Mouse (Mus musculus): ENCODE results near the gene Saa1.
"Not testable (repeated sequence)": the region's sequence is repeated elsewhere in the genome, so short reads cannot be mapped to it uniquely, and the experiment has no call there.

Saa1 gene

DNA sequence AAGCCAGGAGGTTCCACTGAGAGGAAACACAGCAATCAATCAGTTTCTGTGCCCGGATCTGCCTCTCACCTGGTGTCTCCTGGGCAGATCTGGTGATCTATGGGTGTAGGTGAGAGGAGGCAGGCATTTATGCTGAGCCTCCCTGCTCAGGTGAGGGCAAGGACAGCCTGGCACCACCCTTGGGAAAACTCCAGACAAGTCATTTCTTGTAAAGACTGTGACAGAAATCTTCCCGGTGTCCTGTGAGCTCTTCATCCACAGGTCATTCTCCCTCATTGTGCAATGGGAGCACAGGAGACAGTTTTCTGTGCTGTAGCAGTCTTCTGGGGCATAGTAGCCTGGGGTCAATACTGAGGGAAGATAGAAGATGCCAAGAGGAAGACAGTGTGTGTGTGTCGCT lies at the start of gene Saa1:
Saa1 (minus strand) TSS at position 101 of the 400 bp plus-strand sequence.
- not testable (repeated sequence) for DNase-seq

GRCm38 (mm10) chr7:46789177-46789849 lies 46.5 kb upstream of the Saa1 start:
- no peak for DNase-seq

- DNase-seq, result peak; percentile 66
These were observed 27.9 kb upstream of the Saa1 start for GRCm38 (mm10) chr7:46770706-46771105.

DNA sequence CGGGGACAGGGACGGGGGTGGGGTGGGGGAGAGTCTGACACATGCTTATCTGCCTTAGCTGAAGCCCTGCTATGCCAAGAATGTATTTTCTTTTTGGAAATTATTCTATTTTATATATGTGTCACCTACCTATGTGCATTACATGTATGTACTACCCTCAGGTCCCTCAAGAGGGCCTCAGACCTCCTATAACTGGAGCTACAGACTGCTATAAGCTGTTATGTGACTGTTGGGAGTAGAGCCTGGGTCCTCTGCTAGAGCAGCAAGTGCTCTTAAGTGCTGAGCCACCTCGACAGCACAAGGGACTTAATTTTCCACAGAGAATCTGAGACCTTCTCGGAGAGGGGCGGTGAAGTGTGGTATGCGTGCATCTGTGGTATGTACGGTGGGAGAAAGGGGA lies 25.7 kb upstream of the Saa1 start:
- DNase-seq, result no peak

DNA sequence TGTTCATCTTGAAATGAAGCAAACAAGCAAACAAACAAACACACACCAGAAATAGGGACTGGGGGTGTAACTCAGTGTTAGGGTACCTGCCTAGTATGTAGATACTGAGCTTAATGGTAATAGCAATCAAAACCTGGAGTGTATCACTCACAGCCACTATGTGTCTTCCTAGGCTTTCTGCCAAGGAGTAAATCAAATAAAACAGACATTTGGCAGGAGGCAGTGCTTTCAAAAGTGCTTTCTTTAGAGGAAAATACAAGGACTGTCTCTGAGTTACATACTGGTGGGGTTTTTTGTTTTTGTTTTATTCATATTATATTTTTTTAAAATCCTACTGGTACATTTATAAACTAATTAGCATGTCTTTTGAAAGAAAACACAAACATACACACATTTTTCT lies 24.6 kb upstream of the Saa1 start:
- DNase-seq, result no peak

DNA sequence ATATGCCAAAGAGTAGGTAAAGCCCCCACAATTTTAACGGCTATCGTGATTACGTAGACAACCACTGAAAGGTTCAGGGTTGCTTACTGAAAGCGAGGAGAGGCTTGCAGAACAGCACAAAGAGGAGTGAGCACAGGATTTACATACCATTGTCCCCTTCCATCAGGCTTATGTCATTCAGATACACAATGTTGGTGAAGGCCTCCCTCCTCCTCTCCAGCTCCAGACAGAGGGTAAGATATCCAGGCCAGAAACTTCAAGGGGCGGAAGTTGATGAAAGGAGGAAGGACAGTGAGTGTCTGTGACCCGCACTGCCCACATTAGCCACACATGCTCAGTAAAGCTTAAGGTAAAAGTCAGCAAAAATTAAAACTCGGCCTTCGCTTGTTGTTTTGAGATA lies 21.9 kb upstream of the Saa1 start:
- DNase-seq, result no peak

GRCm38 (mm10) chr7:46762601-46763000 lies 19.8 kb upstream of the Saa1 start:
- no peak for DNase-seq

DNA sequence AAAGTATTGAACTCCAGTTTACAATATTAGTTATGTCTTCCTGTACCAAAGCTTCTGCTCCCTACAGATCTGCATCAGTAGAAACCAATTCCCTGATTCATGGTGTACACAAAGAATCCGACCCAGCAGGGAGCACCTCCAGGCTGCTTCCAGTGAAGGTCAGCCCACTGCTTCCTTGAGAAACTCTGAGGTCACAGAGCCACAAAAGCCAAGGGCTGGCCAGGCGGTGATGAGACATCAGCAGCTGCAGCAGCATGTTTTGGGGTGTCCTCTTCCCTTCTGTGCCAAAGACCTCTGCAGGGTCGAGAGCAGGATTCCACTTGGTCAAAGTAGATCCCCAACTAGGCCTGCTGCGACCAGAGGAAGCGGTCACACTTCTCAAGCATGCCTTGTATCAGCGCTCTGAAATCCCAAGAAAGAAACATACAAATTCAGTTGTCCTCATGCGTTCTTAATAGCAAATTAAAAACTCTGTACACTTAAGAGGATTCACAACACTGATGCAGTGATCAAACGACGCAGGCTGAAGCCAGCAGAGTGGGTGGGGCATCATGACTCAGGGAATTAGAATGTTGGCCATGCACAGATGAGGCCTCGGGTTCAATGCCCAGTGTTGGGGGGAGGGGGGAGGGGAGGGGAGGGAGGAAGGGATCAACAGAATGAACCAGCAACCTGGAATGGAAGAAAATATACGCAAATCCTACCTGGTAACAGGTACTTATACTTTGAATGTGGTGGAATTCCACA lies 18.4 kb upstream of the Saa1 start:
- no peak for DNase-seq

DNA sequence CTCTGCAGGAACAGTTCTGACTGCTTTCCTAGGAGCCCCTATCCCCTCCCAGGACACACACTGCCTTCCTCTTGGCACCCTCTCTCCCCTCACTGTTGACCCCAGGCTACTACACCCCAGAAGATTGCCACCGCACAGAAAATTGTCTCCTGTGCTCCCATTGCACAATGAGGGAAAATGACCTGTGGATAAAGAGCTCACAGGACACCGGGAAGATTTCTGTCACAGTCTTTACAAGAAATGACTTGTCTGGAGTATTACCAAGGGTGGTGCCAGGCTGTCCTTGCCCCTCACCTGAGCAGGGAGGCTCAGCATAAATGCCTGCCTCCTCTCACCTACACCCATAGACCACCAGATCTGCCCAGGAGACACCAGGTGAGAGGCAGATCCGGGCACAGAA lies 8.7 kb upstream of the Saa1 start, which contains the start of gene Saa2:
Saa2 (plus strand) TSS at position 301 of the 400 bp plus-strand sequence.
- no peak for DNase-seq

GRCm38 (mm10) chr7:46748459-46748858 lies 5.7 kb upstream of the Saa1 start:
- DNase-seq, result no peak

GRCm38 (mm10) chr7:46746381-46746780 lies 3.6 kb upstream of the Saa1 start:
- DNase-seq, result no peak

DNA sequence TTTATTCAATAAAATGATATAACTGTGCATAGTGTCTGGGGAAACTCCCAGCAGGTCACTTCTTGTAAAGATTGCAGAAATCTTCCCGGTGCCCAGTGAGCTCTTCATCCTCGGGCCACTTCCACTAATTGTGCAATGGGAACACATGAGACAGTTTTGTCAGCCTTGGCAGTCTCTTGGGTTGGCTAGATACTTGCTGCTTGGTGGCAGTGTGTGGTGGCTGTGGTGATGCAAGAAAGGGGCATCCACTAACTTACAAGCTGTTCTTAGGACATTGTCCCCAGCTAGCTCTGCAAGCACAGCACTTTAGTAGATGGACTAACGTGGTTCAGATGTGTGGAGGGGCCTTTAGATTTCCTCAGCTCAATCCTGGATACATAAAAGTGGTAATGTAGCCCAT lies 3.0 kb upstream of the Saa1 start:
- DNase-seq, result no peak

DNA sequence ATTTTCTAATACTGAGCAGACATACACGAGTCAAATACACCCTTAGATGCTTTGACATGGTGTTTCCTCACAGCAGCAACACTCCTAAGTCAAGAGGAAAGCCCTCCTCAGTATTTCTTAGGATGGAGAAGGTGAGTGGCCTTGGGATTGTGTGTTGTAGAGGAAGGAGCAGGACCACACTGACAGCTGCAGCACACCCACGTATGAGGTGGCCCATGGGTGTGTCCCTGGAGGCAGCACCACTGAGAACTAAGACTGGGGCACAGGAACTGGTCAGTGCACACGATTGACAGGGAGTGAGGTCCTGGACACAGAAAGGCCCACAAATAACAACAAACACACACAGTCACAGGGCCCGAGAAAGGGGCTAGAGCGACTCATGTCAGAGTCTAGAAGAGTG lies 2.7 kb downstream of the Saa1 start:
- not testable (repeated sequence) for DNase-seq

DNA sequence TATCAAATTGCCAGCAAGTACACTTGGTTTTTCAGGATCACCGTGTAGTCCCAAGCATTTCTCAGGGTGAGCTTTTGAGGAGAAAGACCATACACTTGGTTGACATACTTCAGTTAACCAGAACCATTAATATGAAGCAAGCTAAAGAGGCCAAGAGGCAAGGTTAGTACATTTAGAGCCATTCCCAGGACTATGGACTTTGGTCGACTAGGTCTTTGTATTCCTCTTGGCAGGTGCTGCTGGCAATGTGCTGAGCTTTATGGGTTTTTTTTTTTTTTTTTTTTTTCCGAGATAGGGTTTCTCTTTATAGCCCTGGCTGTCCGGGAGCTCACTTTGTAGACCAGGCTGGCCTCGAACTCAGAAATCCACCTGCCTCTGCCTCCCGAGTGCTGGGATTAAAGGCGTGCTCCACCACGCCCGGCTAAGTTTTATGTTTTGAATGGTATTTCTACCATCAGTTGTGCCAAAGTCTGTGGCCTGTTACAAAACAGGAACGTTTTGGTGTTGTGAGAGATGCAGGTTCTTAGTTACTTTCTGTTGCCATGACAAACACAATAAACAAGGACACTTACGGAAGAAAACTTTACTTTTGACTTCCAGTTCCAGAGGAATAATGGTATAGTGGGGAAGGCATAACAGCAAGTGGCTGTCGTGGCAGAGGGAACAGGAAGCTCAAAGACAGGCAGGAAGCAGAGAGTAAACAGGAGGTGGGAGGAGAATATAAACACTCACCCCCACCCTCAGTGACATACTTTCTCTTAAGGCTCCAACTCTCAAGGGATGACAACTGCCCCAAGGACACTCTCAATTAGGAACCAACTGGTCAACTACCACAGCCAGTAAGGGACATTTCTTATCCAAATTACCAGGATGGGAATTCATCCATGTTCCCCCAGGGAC lies 4.0 kb downstream of the Saa1 start:
- no peak for DNase-seq

DNA sequence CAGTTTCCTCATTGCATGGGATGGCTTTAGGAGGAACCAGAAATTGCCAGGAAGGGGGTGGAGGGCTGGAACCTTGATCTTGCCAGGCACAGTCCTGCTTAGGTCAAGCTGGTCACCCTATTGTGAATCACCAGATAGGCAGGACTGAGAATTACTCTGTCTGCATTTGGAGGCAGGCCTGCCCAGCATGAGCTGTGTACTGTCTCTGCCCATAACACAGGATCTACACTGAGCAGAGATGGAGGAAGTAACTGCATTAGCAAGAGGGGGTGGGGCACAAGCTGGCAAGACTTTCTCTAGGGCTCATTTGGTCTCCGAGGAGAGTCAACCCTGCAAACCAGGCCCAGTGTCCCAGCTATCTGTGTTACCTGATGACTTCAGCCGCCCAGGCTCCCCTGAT lies 7.8 kb downstream of the Saa1 start:
- DNase-seq, result no peak

DNA sequence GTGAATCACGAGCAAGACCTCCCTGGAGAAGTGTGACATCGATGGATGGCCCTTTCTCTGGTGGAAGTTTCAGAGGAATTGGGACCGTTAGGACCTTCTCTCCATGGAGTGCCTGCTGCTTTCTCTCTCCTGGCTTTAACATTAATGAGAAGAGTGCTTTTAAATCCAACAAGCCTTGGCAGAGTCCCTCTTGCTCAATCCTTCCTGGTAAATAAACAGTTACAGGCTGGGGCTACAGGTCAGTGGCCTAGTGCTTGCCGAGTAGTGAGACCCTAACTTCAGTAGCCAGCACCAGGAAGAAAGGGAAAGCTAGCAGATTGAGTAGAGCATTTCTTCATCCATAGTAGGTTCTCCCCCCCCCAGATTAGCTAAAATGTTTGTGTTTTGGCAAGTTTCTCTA lies 10.3 kb downstream of the Saa1 start, which contains the start of gene Saa4:
Saa4 (minus strand) TSS at position 146 of the 400 bp plus-strand sequence.
- no peak for DNase-seq

DNA sequence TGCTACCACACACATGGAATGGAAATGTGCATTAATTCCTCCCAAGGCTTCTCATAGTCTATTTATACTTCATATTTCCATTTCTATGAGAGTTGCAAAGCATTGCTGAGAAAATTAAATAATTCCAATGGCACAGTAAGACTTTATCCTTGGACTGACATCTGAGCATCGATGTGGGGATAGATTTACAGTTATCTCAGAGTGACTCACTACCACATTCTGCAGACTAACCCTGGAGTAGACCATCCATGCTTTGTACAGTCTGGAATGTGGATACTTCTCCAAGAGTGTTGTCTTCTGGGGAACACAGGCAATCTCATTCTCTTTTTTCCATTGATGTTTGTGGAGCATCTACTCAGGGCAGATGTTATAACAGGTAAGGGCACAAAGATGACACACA lies 15.2 kb downstream of the Saa1 start:
- no peak for DNase-seq

DNA sequence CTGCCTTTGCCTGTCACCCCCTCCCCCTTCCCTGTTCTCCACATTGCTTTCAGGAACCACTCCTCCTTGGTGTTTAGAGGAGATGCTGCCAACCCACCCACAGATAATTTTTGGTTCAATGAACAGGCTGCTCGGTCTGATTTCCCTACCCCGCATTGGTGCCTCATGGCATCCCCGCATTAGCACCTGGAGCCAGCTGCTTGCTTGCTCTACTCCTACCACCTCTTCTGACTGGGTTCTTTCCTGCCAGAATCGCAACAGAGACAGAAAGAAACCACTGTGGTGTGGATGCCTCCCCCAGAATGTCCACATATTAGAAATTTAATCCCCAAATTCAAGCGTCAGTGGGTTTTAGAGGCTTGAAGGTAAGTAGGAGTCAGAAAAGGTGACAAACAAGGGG lies 18.4 kb downstream of the Saa1 start:
- DNase-seq, result no peak

- no peak for DNase-seq
These were observed 18.9 kb downstream of the Saa1 start for GRCm38 (mm10) chr7:46723849-46724248.

- DNase-seq, result no peak
These were observed 19.4 kb downstream of the Saa1 start for GRCm38 (mm10) chr7:46723354-46723753.

- peak; percentile 60 for DNase-seq
These were observed 22.3 kb downstream of the Saa1 start for GRCm38 (mm10) chr7:46720460-46720859.

DNA sequence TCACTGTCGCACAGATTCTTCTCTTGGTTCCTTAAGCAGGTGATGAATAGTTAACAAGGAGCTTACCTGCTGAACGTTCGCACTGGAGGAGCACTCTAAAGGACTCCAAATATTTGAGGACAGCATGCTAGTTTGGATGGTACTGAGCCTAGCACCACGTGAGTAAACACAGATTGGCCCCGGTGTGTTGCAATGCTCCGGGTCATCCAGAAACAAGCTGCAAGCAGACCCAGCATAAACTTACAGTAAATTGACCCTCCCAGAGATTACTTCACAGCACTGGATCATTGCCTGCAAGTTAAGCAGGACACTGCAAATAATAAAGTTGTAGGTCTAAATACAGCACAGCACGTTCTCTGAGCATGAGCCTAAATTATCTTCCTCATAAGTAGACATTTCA lies 23.3 kb downstream of the Saa1 start:
- peak; percentile 60 for DNase-seq

DNA sequence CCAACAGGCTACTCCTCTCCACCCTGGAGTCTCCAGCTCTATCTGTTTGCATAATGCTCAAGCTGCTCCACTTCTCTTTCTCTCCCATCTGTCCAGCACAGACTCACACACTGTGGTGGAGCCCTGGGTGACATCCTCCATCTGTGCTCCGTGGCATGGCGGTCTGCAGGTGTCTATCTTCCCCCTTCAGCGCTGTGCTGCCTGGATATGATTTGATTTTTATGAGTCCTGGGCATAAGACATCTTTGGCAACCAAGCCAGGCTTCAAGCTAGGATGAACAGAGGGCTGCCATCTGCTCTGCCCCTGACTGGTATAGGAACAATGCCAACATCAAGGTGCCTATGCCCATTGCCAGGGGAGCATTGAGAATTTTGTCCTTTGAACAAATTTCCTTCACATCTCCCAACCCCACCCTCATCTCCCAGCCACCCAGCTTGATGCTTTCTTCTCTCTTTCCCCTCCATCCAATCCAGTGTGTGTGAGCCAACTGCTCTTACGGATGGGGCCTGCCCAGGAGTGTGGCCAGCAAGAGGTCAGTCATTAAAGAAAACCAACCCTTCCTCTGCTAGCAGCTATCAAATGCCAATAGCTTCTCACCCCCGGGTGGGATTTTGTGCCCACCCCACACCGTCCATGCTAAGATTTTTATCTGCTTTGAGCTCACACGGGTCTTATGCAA lies 24.0 kb downstream of the Saa1 start:
- peak; percentile 96 for DNase-seq
